Mouse (Mus musculus): Measurements from ENCODE around the gene Gpr152.

Gpr152 gene

GRCm38 (mm10) chr19:4150567-4151487 is 11.2 kb downstream of the Gpr152 start:
- no peak for DNase-seq (ENCODE audit: low read depth, low spot score)

GRCm38 (mm10) chr19:4151488-4151860 is 11.9 kb downstream of the Gpr152 start:
- DNase-seq (ENCODE audit: low read depth, low spot score) = no peak

- DNase-seq (ENCODE audit: low read depth, low spot score) = peak; percentile 46
These were observed 12.3 kb downstream of the Gpr152 start for GRCm38 (mm10) chr19:4151898-4152297.

- DNase-seq (ENCODE audit: low read depth, low spot score) = no peak
These were observed 13.1 kb downstream of the Gpr152 start for GRCm38 (mm10) chr19:4152445-4153231.

- no peak for DNase-seq (ENCODE audit: low read depth, low spot score)
These were observed 13.7 kb downstream of the Gpr152 start, which contains the start of gene Ptprcap for GRCm38 (mm10) chr19:4153232-4153654. Ptprcap (plus strand) TSS chr19:4153604.

- no peak for DNase-seq (ENCODE audit: low read depth, low spot score)
These were observed 15.0 kb downstream of the Gpr152 start for GRCm38 (mm10) chr19:4154437-4155222.

- no peak for DNase-seq (ENCODE audit: low read depth, low spot score)
These were observed 15.9 kb downstream of the Gpr152 start for GRCm38 (mm10) chr19:4155223-4156072.

GRCm38 (mm10) chr19:4156073-4156579 is 16.5 kb downstream of the Gpr152 start:
- no peak for DNase-seq (ENCODE audit: low read depth, low spot score)

- DNase-seq (ENCODE audit: low read depth, low spot score) = no peak
These were observed 17.2 kb downstream of the Gpr152 start for GRCm38 (mm10) chr19:4156771-4157170.

GRCm38 (mm10) chr19:4159049-4159448 is 19.5 kb downstream of the Gpr152 start:
- no peak for DNase-seq (ENCODE audit: low read depth, low spot score)

- peak; percentile 97 for DNase-seq (ENCODE audit: low read depth, low spot score)
These were observed 23.3 kb downstream of the Gpr152 start, which contains the start of gene Rps6kb2 for GRCm38 (mm10) chr19:4162646-4163542. Rps6kb2 (minus strand) TSS chr19:4163354.

GRCm38 (mm10) chr19:4163543-4163887 is 23.9 kb downstream of the Gpr152 start:
- no peak for DNase-seq (ENCODE audit: low read depth, low spot score)

GRCm38 (mm10) chr19:4164100-4164499 is 24.5 kb downstream of the Gpr152 start:
- no peak for DNase-seq (ENCODE audit: low read depth, low spot score)

GRCm38 (mm10) chr19:4164721-4165120 is 25.1 kb downstream of the Gpr152 start:
- DNase-seq (ENCODE audit: low read depth, low spot score) = no peak

- no peak for DNase-seq (ENCODE audit: low read depth, low spot score)
These were observed 27.3 kb downstream of the Gpr152 start for GRCm38 (mm10) chr19:4166678-4167476.

- DNase-seq (ENCODE audit: low read depth, low spot score) = peak; percentile 99
These were observed 29.8 kb downstream of the Gpr152 start for GRCm38 (mm10) chr19:4169378-4169784.

- no peak for DNase-seq (ENCODE audit: low read depth, low spot score)
These were observed 30.2 kb downstream of the Gpr152 start for GRCm38 (mm10) chr19:4169810-4170209.

GRCm38 (mm10) chr19:4170723-4171392 is 31.3 kb downstream of the Gpr152 start:
- DNase-seq (ENCODE audit: low read depth, low spot score) = no peak
